Mouse (Mus musculus) intestine, embryonic 15.5 days (tissue): ENCODE data around the gene Tex50. TPM values are rescaled to one million over a fixed set of nuclear protein-coding genes. Genes with fewer than 3 reads are reported as not detected.
"Not testable (repeated sequence)": the region's sequence is repeated elsewhere in the genome, so short reads cannot be mapped to it uniquely, and the experiment has no call there.

Experiments
- ATAC-seq: fragments of 200-750 bp; cut with Nextera tagmentation; 2 replicates; pipeline ENCODE4 v1.8.0; 2017; ENCODE audit warnings: moderate TSS enrichment, moderate library complexity
- H3K27ac ChIP-seq: fragments of 300-500 bp; sonication (generic); 2 replicates; pipeline ENCODE4 v1.5.1; 2015; ENCODE audit warnings: mild to moderate bottlenecking, inconsistent platforms
- H3K27me3 ChIP-seq: fragments of 300-500 bp; sonication (generic); replicated peaks from 2 replicates; pipeline ENCODE4 v1.6.1; 2015; ENCODE audit warnings: inconsistent platforms
- H3K36me3 ChIP-seq: fragments of 300-500 bp; sonication (generic); 2 replicates; pipeline ENCODE4 v1.6.1; 2015; ENCODE audit warnings: inconsistent platforms
- H3K4me1 ChIP-seq: fragments of 300-500 bp; sonication (generic); replicated peaks from 2 replicates; pipeline ENCODE4 v1.6.1; 2015; ENCODE audit warnings: inconsistent platforms
- H3K4me2 ChIP-seq: fragments of 300-500 bp; sonication (generic); replicated peaks from 2 replicates; pipeline ENCODE4 v1.6.1; 2015; ENCODE audit warnings: mild to moderate bottlenecking, inconsistent platforms
- H3K4me3 ChIP-seq: fragments of 300-500 bp; sonication (generic); replicated peaks from 2 replicates; pipeline ENCODE4 v1.5.1; 2015; ENCODE audit warnings: inconsistent platforms
- H3K9ac ChIP-seq: fragments of 300-500 bp; sonication (generic); 2 replicates; pipeline ENCODE4 v1.6.1; 2015; ENCODE audit warnings: inconsistent platforms
- H3K9me3 ChIP-seq: fragments of 300-500 bp; sonication (generic); 2 replicates; pipeline ENCODE4 v1.6.1; 2016; ENCODE audit warnings: inconsistent platforms
- WGBS: fragments of 180-500 bp; shearing (Covaris S2); methylation state at CpG from one replicate; pipeline ENCODE4 v1.1.7; 2015; 5-methylcytosine and 5-hydroxymethylcytosine counted together
- polyA plus RNA-seq: library from polyadenylated mRNA; unstranded; fragments of >200 nt; fragmentation: Nextera tagmentation; extraction: Ambion mirVana; gene quantifications from 2 replicates; pipeline ENCODE4 v1.2.1, GENCODE M21; 2015

Tex50 gene
- polyA plus RNA-seq, 1 experiment from 2014 or later: not detected

GRCm38 (mm10) chr1:161151098-161151497 lies 8.0 kb downstream of the Tex50 start:
- no peak for ATAC-seq
- H3K9me3 ChIP-seq: no peaks in the 10 kb centered on the region
- 74% methylated on average over 6 of the region's 6 CpGs for WGBS
- no peak overlapping the region for H3K9ac ChIP-seq
- no peaks in the 10 kb centered on the region for H3K36me3 ChIP-seq
- H3K4me2 ChIP-seq: no peak overlapping the region
- H3K27me3 ChIP-seq: no peaks in the 10 kb centered on the region
- no peaks in the 10 kb centered on the region for H3K4me1 ChIP-seq
- no peak overlapping the region for H3K4me3 ChIP-seq
- no peak overlapping the region for H3K27ac ChIP-seq

GRCm38 (mm10) chr1:161147888-161148287 lies 11.2 kb downstream of the Tex50 start:
- Histone ChIP-seq H3K4me1 (no peaks in the 10 kb centered on the region), H3K4me2 (no peak overlapping the region), H3K9ac (no peak overlapping the region), H3K9me3 (no peaks in the 10 kb centered on the region), H3K27me3 (no peaks in the 10 kb centered on the region), H3K36me3 (no peaks in the 10 kb centered on the region), H3K4me3 (no peak overlapping the region), H3K27ac (no peak overlapping the region)
- no peak for ATAC-seq
- 78% methylated on average over 2 of the region's 2 CpGs for WGBS

- H3K27me3 ChIP-seq, ATAC-seq, H3K4me3 ChIP-seq, H3K27ac ChIP-seq, H3K9ac ChIP-seq, H3K36me3 ChIP-seq, H3K4me2 ChIP-seq, H3K9me3 ChIP-seq, H3K4me1 ChIP-seq: not testable (repeated sequence)
- 79% methylated on average over 8 of the region's 8 CpGs for WGBS
These were observed 13.5 kb downstream of the Tex50 start for GRCm38 (mm10) chr1:161145611-161146010.

GRCm38 (mm10) chr1:161143216-161143615 lies 15.9 kb downstream of the Tex50 start:
- 0 out of 2 replicates have a peak, but pooled peaks cover 3% of the 10 kb centered on the region for H3K4me1 ChIP-seq
- no peak overlapping the region for H3K4me3 ChIP-seq
- no peak for ATAC-seq
- no peaks in the 10 kb centered on the region for H3K9me3 ChIP-seq
- no peak overlapping the region for H3K27ac ChIP-seq
- no peak overlapping the region for H3K4me2 ChIP-seq
- 90% methylated on average over 7 of the region's 7 CpGs for WGBS
- no peak overlapping the region for H3K9ac ChIP-seq
- no peaks in the 10 kb centered on the region for H3K36me3 ChIP-seq
- no peaks in the 10 kb centered on the region for H3K27me3 ChIP-seq

- no peak within 1 kb of the TSS for H3K27ac ChIP-seq
- 5% methylated on average over 33 of the region's 33 CpGs for WGBS
- H3K27me3 ChIP-seq: no peaks in the 10 kb centered on the region
- H3K4me1 ChIP-seq: 0 out of 2 replicates have a peak, but pooled peaks cover 3% of the 10 kb centered on the region
- peak within 1 kb of the TSS; percentile 81 for H3K4me2 ChIP-seq
- H3K9ac ChIP-seq: peak within 1 kb of the TSS; percentile 33; the same call in 1 of the 2 replicates
- H3K4me3 ChIP-seq: peak within 1 kb of the TSS; percentile 37
- peak; percentile 93 for ATAC-seq
- H3K36me3 ChIP-seq: no peaks in the 10 kb centered on the region
- no peaks in the 10 kb centered on the region for H3K9me3 ChIP-seq
These were observed 16.5 kb downstream of the Tex50 start, which contains the start of gene Ankrd45 for GRCm38 (mm10) chr1:161142531-161143159. Gene Ankrd45, plus strand, starts transcription at chr1:161142691.

- 78% methylated on average over 9 of the region's 9 CpGs for WGBS
- Histone ChIP-seq H3K4me3 (no peak overlapping the region), H3K4me2 (no peak overlapping the region), H3K36me3 (no peaks in the 10 kb centered on the region), H3K27me3 (no peaks in the 10 kb centered on the region), H3K9me3 (no peaks in the 10 kb centered on the region), H3K4me1 (0 out of 2 replicates have a peak, but pooled peaks cover 3% of the 10 kb centered on the region), H3K27ac (no peak overlapping the region), H3K9ac (no peak overlapping the region)
- no peak for ATAC-seq
These were observed 18.9 kb downstream of the Tex50 start for GRCm38 (mm10) chr1:161140026-161140762.

- Histone ChIP-seq H3K9ac (no peak overlapping the region), H3K36me3 (no peaks in the 10 kb centered on the region), H3K4me2 (no peak overlapping the region), H3K27me3 (no peaks in the 10 kb centered on the region), H3K27ac (no peak overlapping the region), H3K4me1 (0 out of 2 replicates have a peak, but pooled peaks cover 3% of the 10 kb centered on the region), H3K4me3 (no peak overlapping the region), H3K9me3 (no peaks in the 10 kb centered on the region)
- ATAC-seq: no peak
- 93% methylated on average over 2 of the region's 2 CpGs for WGBS
These were observed 19.6 kb downstream of the Tex50 start for GRCm38 (mm10) chr1:161139496-161139895.

GRCm38 (mm10) chr1:161130726-161131664 lies 28.1 kb downstream of the Tex50 start, which contains the start of gene Klhl20:
Gene Klhl20, minus strand, starts transcription at chr1:161131511.
- no peaks in the 10 kb centered on the region for H3K4me1 ChIP-seq
- H3K9me3 ChIP-seq: no peaks in the 10 kb centered on the region
- H3K4me2 ChIP-seq: peak within 1 kb of the TSS; percentile 67
- H3K36me3 ChIP-seq: no peaks in the 10 kb centered on the region
- ATAC-seq: peak; percentile 98
- peak within 1 kb of the TSS; percentile 73 for H3K4me3 ChIP-seq
- no peaks in the 10 kb centered on the region for H3K27me3 ChIP-seq
- peak within 1 kb of the TSS; percentile 86 for H3K27ac ChIP-seq
- WGBS: under 1% methylated on average over 41 of the region's 41 CpGs
- H3K9ac ChIP-seq: peak within 1 kb of the TSS; percentile 81

GRCm38 (mm10) chr1:161126461-161126860 lies 32.7 kb downstream of the Tex50 start:
- no peak overlapping the region for H3K4me3 ChIP-seq
- 81% methylated on average over 1 of the region's 1 CpGs for WGBS
- no peak for ATAC-seq

GRCm38 (mm10) chr1:161122661-161123418 lies 36.3 kb downstream of the Tex50 start:
- no peak overlapping the region for H3K27ac ChIP-seq
- H3K4me3 ChIP-seq: no peak overlapping the region
- H3K27me3 ChIP-seq: no peaks in the 10 kb centered on the region
- H3K4me1 ChIP-seq: no peaks in the 10 kb centered on the region
- no peak overlapping the region for H3K9ac ChIP-seq
- no peak overlapping the region for H3K4me2 ChIP-seq
- 88% methylated on average over 10 of the region's 10 CpGs for WGBS
- ATAC-seq: no peak
- H3K36me3 ChIP-seq: no peaks in the 10 kb centered on the region
- H3K9me3 ChIP-seq: no peaks in the 10 kb centered on the region

More at GRCm38 (mm10) chr1:161126461-161126860, 32.7 kb downstream of the Tex50 start:
- Histone ChIP-seq H3K27me3 (no peaks in the 10 kb centered on the region), H3K9me3 (no peaks in the 10 kb centered on the region), H3K36me3 (no peaks in the 10 kb centered on the region), H3K4me2 (no peak overlapping the region), H3K27ac (no peak overlapping the region), H3K9ac (no peak overlapping the region), H3K4me1 (no peaks in the 10 kb centered on the region)

- ATAC-seq: peak; percentile 43; the same call in 1 of the 2 replicates
These were observed 44.5 kb downstream of the Tex50 start for GRCm38 (mm10) chr1:161114591-161114990.

More at GRCm38 (mm10) chr1:161114591-161114990, 44.5 kb downstream of the Tex50 start:
- H3K27me3 ChIP-seq: no peaks in the 10 kb centered on the region
- no peaks in the 10 kb centered on the region for H3K9me3 ChIP-seq
- no peak overlapping the region for H3K4me2 ChIP-seq
- no peaks in the 10 kb centered on the region for H3K4me1 ChIP-seq
- H3K9ac ChIP-seq: no peak overlapping the region
- H3K36me3 ChIP-seq: no peaks in the 10 kb centered on the region; the same call in 1 of the 2 replicates
- no peak overlapping the region for H3K4me3 ChIP-seq
- no peak overlapping the region for H3K27ac ChIP-seq
